Mouse (Mus musculus): ENCODE measurements around the gene Ric1.

- no peak for TF ChIP-seq POLR2A (IDR thresholded peaks at IDR 0.05; ENCODE audit: control insufficient read depth, low read depth, low read length)
- TF ChIP-seq CTCF (IDR thresholded peaks at IDR 0.05; ENCODE audit: control insufficient read depth, insufficient read depth, insufficient replicate concordance, low read depth, low read length), result no peak
These were observed 46.9 kb upstream of the Ric1 start for GRCm38 (mm10) chr19:29475210-29475620.

Data from testis, adult 2 months (tissue).